Mouse (Mus musculus) embryo, embryonic 9.5 days (tissue): ENCODE measurements around the gene Ppp6r2.

Source experiments
- DNase-seq: peaks from one replicate; pipeline ENCODE4 v3.0.0-alpha.2; 2017; ENCODE audit errors: extremely low spot score

Ppp6r2 gene

GRCm38 (mm10) chr15:89258997-89259396 lies 47.6 kb downstream of the Ppp6r2 start:
- no peak for DNase-seq

GRCm38 (mm10) chr15:89264485-89264884 lies 53.1 kb downstream of the Ppp6r2 start:
- no peak for DNase-seq

DNA sequence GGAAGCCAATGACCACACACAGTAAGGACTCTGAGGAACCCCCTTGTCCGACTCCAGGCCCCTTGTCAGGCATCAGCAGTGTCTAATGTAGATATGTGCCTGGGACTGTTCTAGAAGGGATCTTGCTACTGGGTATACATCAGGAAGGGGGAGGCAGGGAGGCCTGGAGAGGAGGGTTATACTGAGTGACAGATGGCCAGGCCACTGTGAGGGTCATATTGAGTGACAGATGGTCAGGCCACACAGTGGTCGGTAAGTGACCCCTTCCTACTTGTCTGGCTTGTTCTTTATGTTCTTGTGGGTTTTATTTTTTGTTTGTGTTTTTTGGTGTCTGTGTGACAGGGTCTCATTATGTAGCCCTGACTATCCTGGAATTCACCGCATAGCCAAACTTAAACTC lies 64.1 kb downstream of the Ppp6r2 start:
- DNase-seq: no peak

GRCm38 (mm10) chr15:89277366-89277765 lies 66.0 kb downstream of the Ppp6r2 start:
- no peak for DNase-seq

- no peak for DNase-seq
Measured at GRCm38 (mm10) chr15:89282546-89282945, 71.2 kb downstream of the Ppp6r2 start.

DNA sequence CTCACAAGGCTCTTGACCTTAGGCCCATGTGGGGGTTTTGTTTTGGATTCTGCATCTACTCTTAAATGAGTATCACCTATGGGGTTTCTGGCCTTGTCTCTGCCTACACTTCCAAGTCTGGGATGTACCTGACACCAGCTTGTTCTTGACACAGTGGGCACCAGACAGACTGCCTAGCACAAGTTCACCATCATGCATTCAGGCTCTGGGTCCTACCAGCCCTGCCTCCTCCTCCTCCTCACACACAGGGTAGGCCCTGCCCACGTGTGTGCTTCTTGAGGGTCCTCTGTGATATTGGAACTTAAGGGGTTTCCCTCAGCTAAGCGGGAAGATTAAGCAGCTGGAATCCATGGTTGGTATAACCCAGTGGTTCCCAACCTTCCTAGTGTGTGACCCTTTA lies 72.7 kb downstream of the Ppp6r2 start:
- DNase-seq: no peak

DNA sequence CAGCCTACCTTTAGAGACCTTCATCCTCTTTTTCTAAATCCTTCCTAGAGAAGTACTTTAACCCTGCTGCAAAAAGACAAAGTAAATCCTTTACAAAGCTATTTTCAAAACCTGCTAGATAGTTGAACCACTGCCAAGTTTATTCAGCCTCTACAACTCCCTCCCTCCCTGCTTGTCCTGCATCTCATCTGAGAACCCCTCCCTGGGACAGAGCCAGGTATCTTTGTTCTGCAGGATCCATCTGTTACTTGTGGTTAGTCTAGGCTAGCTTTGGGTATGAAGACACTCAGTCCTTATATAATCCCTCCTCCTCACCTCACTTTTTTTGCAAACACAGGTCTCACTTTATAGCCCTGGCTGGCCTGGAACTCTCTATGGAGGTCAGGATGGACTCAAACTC lies 73.7 kb downstream of the Ppp6r2 start:
- no peak for DNase-seq

DNA sequence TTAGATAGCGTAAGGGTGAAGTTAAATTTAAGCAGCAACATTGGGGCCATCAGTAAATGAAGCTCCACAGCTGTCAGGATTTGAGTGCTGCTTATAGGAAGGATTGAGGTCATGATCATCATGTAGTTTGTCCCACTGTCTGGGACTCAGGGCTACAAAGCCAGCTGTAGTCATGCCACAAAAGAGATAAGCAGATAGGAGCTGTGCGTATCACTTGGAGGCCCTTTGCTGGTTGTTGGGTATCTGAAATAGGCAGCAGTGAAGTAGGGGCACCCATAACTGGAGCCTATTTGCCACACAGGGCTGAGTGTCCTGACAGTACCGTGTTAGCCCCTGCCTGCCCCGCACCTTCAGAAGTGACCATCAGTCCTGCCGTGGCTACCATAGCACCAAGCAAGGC lies 74.1 kb downstream of the Ppp6r2 start:
- DNase-seq: no peak

- DNase-seq: no peak
Measured at GRCm38 (mm10) chr15:89286114-89286513, 74.8 kb downstream of the Ppp6r2 start.

DNA sequence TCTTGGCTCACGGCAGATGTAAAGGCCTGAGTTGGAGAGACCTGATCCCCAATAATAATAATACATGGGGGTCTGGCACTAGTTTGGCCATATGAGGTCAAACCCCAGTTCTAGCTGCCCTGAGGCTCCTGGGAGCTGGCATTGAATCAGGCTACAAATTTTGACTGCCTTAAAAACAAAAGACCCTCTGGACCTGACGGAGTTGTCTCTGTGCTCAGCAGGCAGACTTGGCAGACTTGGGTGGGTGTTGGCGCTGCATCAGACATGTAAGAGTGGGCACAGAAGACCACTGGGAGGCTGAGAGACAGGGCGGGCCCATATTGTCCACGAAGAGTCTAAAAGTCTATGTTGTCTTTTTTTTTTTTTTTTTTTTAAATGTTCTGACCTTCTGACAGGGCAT lies 75.2 kb downstream of the Ppp6r2 start:
- no peak for DNase-seq

- no peak for DNase-seq
Measured at GRCm38 (mm10) chr15:89288227-89288767, 76.9 kb downstream of the Ppp6r2 start.

DNA sequence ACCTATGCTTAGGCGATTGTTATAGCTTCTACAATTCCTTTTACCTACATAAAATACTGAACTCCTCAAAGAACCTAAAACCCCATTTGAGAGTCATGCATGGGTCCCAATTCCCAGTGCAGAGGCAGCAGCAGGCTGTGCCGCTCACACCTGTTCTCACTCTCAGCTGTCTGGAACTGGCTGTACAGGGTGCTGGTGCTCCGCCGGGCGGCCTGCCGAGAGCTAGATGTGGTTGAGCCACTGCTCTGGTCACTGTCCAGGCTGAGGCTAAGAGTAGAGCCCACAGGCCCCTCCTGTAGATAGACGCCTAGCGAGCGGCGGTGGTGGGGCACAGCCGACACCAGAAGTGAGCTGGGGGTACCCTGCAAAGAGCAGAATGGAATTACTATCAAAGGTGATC lies 78.1 kb downstream of the Ppp6r2 start:
- no peak for DNase-seq

DNA sequence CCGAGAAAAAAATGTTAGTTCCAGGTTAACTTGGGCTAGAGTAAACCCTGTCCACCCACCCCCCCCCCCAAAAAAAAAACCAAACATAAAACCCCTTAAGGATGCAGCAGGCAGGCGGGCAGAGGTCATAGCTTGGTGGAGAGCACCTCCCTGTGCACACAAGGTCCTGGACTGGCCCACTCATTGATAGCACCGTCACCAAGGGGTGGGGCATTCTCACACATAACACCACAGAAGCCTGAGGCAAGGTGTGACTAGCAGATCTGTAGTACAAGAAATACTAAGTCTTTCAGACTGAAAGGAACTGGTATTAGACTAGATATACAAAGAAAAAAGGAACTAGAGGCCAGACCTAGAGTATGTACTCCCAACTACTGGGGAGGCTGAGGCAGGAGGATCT lies 80.2 kb downstream of the Ppp6r2 start:
- DNase-seq: no peak

GRCm38 (mm10) chr15:89292795-89293194 lies 81.4 kb downstream of the Ppp6r2 start:
- DNase-seq: no peak

DNA sequence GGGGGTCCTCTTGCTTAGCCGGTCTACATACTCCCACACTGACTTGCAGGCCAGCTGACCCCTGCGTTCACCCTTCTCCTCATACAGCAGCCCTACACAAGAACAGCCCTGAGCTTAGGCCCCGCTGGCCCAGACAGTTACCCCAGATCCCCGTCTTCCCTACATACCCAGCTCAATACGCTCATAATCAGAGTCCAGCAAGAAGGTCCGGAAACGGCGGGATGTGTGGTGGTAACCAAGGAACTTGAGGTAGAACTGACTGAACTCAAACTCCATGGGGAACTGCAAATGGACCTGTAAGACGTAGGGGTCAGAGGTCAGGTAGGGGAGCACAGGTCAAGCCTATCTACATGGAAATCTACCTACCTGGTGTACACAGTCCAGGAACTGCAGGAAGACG lies 82.4 kb downstream of the Ppp6r2 start:
- no peak for DNase-seq

DNA sequence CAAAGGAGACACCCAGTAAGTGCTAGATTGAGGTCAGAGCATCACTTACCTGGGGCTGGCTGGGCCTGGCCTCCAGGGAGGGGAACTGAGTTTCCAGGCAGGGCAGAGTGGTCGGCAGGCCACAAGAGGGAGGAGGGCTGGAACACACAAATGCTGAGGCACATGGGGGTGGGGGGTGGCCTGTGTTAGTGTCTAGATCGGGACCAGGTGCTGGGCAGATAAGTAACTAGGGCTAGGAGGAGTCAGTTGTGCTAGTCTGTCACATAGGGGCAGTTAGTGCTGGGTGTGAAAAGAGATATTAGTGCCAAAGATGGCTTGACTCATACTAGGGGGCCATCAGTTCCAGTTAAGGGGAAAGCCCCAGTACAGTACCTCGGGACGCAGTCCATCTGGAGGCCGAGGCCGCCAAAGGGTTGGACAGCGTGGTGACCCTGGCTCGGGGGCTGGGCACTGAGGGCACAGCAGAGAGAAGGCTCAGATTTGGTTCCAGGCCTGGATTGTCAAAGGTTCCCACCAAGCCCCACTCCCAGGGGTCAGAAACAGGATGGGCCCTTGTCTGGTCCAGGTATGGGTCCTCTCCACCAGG lies 84.3 kb downstream of the Ppp6r2 start:
- DNase-seq: no peak

DNA sequence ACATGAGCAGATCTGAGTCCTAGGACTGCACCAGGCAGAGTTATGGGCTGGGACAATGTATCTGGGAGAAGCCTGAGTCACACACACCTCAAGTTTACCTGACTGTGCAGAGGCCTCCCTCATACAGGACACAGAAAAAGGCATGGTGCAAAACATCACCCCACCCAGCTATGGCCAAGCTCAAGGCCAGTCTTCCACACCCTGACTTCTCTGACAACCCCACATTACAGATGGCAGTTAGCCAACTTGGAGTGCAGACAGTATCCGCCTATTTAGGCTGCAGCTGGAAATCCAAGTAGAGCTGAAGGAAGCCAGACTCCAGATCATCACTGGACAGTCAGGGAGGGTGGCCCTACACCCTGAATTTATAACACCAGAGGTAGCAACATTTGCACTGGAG lies 85.1 kb downstream of the Ppp6r2 start:
- no peak for DNase-seq

DNA sequence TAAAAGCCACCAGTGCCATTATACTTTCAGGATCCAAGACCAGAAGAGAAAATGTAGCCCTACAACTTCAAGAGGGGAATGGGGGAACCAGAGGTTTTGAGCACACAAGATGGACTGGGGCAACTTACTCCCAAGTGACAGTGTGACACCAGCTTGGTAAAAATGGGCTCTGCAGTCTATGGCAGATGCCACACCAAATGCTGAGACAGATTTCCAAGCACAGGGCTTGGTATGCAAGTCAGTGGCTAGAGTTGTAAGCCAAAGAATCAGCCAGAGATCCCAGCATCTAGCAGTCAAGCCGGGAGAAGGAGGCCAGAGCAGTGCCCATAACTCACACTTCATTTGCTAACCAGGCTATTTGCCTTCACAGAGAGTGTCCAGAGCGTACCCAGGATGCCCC lies 86.3 kb downstream of the Ppp6r2 start:
- DNase-seq: no peak

- DNase-seq: no peak
Measured at GRCm38 (mm10) chr15:89300180-89300579, 88.8 kb downstream of the Ppp6r2 start.

DNA sequence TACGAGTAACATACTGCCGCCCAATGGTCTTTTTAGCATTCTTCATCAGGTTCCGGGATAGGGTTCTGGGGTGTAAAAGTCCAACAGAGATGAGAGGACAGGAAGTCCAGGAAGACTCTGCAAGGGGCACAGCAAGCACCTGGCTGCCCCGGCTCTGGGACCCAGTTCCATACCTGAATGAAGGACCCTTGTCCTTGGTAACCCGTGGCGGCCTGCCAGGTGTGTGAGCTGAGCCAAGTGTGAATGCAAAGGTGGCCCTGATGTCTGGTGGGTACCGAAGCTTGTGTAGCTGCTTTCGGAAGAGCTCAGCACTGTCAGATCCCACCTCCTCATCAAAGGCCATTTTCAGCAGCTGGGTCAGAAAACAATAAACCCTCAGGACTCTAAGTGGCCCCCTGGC lies 89.2 kb downstream of the Ppp6r2 start:
- DNase-seq: no peak

- DNase-seq: no peak
Measured at GRCm38 (mm10) chr15:89305966-89306365, 94.6 kb downstream of the Ppp6r2 start.

DNA sequence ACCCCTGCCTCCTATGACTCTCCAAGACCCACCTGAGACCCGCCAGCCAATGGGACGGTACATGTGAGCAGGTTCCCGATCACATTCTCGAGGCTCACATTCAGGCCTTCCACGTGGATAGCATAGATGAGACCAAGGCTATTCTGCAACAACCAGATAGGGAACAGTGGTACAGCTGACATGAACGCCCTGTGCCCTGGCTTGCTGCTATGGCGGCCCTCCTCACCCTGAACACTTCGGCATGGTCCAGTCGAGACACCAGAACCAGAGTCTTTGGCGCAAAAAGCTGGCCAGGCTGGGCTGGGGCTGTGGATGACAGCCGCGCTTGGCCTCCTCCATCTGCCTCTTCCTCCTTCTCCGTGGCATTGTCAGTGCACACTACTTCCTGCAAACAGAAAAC lies 96.1 kb downstream of the Ppp6r2 start:
- DNase-seq: no peak

- DNase-seq: no peak
Measured at GRCm38 (mm10) chr15:89308406-89309139, 97.2 kb downstream of the Ppp6r2 start.
